Mouse (Mus musculus): Measurements from ENCODE around the gene Nek5. TPM values are rescaled to one million over a fixed set of nuclear protein-coding genes. Genes with fewer than 3 reads are reported as not detected.
"Not testable (repeated sequence)": the region's sequence is repeated elsewhere in the genome, so short reads cannot be mapped to it uniquely, and the experiment has no call there.

The Nek5 gene
- polyA plus RNA-seq, 1 experiment = not detected

GRCm38 (mm10) chr8:22149643-22150344 lies 24.9 kb upstream of the Nek5 start:
- WGBS = 91% methylated on average over 11 of the region's 11 CpGs
- no peak overlapping the region for H3K27ac ChIP-seq (ENCODE audit: control insufficient read depth, insufficient read depth, low read depth, low read length, poor library complexity)
- TF ChIP-seq POLR2A (IDR thresholded peaks at IDR 0.05; ENCODE audit: borderline replicate concordance, control insufficient read depth, low read depth, low read length) = no peak
- TF ChIP-seq CTCF (IDR thresholded peaks at IDR 0.05; ENCODE audit: control insufficient read depth, insufficient read depth, low read length) = no peak
- H3K4me1 ChIP-seq (ENCODE audit: control insufficient read depth, insufficient read depth, low read length) = no peaks in the 10 kb centered on the region
- H3K4me3 ChIP-seq (replicated peaks; ENCODE audit: control insufficient read depth, low read depth, low read length) = no peak overlapping the region

- Histone ChIP-seq H3K4me1 (ENCODE audit: control insufficient read depth, insufficient read depth, low read length) (no peaks in the 10 kb centered on the region), H3K4me3 (replicated peaks; ENCODE audit: control insufficient read depth, low read depth, low read length) (no peak overlapping the region), H3K27ac (ENCODE audit: control insufficient read depth, insufficient read depth, low read depth, low read length, poor library complexity) (no peak overlapping the region)
- 90% methylated on average over 7 of the region's 7 CpGs for WGBS
- TF ChIP-seq POLR2A (IDR thresholded peaks at IDR 0.05; ENCODE audit: borderline replicate concordance, control insufficient read depth, low read depth, low read length) = no peak
- TF ChIP-seq CTCF (IDR thresholded peaks at IDR 0.05; ENCODE audit: control insufficient read depth, insufficient read depth, low read length) = no peak
These were observed 23.5 kb upstream of the Nek5 start for GRCm38 (mm10) chr8:22148367-22148740.

GRCm38 (mm10) chr8:22147706-22148366 lies 23.0 kb upstream of the Nek5 start:
- Histone ChIP-seq H3K27ac (ENCODE audit: control insufficient read depth, insufficient read depth, low read depth, low read length, poor library complexity) (no peak overlapping the region), H3K4me3 (replicated peaks; ENCODE audit: control insufficient read depth, low read depth, low read length) (no peak overlapping the region), H3K4me1 (ENCODE audit: control insufficient read depth, insufficient read depth, low read length) (no peaks in the 10 kb centered on the region)
- 70% methylated on average over 9 of the region's 9 CpGs for WGBS
- no peak for TF ChIP-seq POLR2A (IDR thresholded peaks at IDR 0.05; ENCODE audit: borderline replicate concordance, control insufficient read depth, low read depth, low read length)
- no peak for TF ChIP-seq CTCF (IDR thresholded peaks at IDR 0.05; ENCODE audit: control insufficient read depth, insufficient read depth, low read length)

GRCm38 (mm10) chr8:22145831-22146230 lies 21.0 kb upstream of the Nek5 start:
- Histone ChIP-seq H3K4me3 (replicated peaks; ENCODE audit: control insufficient read depth, low read depth, low read length) (no peak overlapping the region), H3K27ac (ENCODE audit: control insufficient read depth, insufficient read depth, low read depth, low read length, poor library complexity) (no peak overlapping the region), H3K4me1 (ENCODE audit: control insufficient read depth, insufficient read depth, low read length) (no peaks in the 10 kb centered on the region)
- no peak for TF ChIP-seq CTCF (IDR thresholded peaks at IDR 0.05; ENCODE audit: control insufficient read depth, insufficient read depth, low read length)
- 88% methylated on average over 6 of the region's 6 CpGs for WGBS

GRCm38 (mm10) chr8:22143764-22144491 lies 19.1 kb upstream of the Nek5 start:
- Histone ChIP-seq H3K27ac (ENCODE audit: control insufficient read depth, insufficient read depth, low read depth, low read length, poor library complexity) (no peak overlapping the region), H3K4me1 (ENCODE audit: control insufficient read depth, insufficient read depth, low read length) (no peaks in the 10 kb centered on the region), H3K4me3 (replicated peaks; ENCODE audit: control insufficient read depth, low read depth, low read length) (no peak overlapping the region)
- WGBS = 60% methylated on average over 1 of the region's 1 CpGs
- TF ChIP-seq POLR2A (IDR thresholded peaks at IDR 0.05; ENCODE audit: borderline replicate concordance, control insufficient read depth, low read depth, low read length) (no peak), CTCF (IDR thresholded peaks at IDR 0.05; ENCODE audit: control insufficient read depth, insufficient read depth, low read length) (no peak)

GRCm38 (mm10) chr8:22142592-22142991 lies 17.7 kb upstream of the Nek5 start:
- Histone ChIP-seq H3K4me3 (replicated peaks; ENCODE audit: control insufficient read depth, low read depth, low read length) (no peak overlapping the region), H3K4me1 (ENCODE audit: control insufficient read depth, insufficient read depth, low read length) (no peaks in the 10 kb centered on the region), H3K27ac (ENCODE audit: control insufficient read depth, insufficient read depth, low read depth, low read length, poor library complexity) (no peak overlapping the region)
- no peak for TF ChIP-seq POLR2A (IDR thresholded peaks at IDR 0.05; ENCODE audit: borderline replicate concordance, control insufficient read depth, low read depth, low read length)
- TF ChIP-seq CTCF (IDR thresholded peaks at IDR 0.05; ENCODE audit: control insufficient read depth, insufficient read depth, low read length) = no peak
- WGBS = 95% methylated on average over 4 of the region's 4 CpGs

GRCm38 (mm10) chr8:22141836-22142385 lies 17.1 kb upstream of the Nek5 start:
- TF ChIP-seq POLR2A (IDR thresholded peaks at IDR 0.05; ENCODE audit: borderline replicate concordance, control insufficient read depth, low read depth, low read length) = no peak
- no peak for TF ChIP-seq CTCF (IDR thresholded peaks at IDR 0.05; ENCODE audit: control insufficient read depth, insufficient read depth, low read length)
- 87% methylated on average over 4 of the region's 4 CpGs for WGBS
- Histone ChIP-seq H3K4me3 (replicated peaks; ENCODE audit: control insufficient read depth, low read depth, low read length) (no peak overlapping the region), H3K4me1 (ENCODE audit: control insufficient read depth, insufficient read depth, low read length) (no peaks in the 10 kb centered on the region), H3K27ac (ENCODE audit: control insufficient read depth, insufficient read depth, low read depth, low read length, poor library complexity) (no peak overlapping the region)

- not testable (repeated sequence) for H3K27ac ChIP-seq (ENCODE audit: control insufficient read depth, insufficient read depth, low read depth, low read length, poor library complexity); H3K4me1 ChIP-seq (ENCODE audit: control insufficient read depth, insufficient read depth, low read length); H3K4me3 ChIP-seq (replicated peaks; ENCODE audit: control insufficient read depth, low read depth, low read length)
- WGBS = 92% methylated on average over 9 of the region's 9 CpGs
These were observed 11.6 kb upstream of the Nek5 start for GRCm38 (mm10) chr8:22136462-22136861.
